Mouse (Mus musculus): ENCODE results near the gene Ubac2.

DNA sequence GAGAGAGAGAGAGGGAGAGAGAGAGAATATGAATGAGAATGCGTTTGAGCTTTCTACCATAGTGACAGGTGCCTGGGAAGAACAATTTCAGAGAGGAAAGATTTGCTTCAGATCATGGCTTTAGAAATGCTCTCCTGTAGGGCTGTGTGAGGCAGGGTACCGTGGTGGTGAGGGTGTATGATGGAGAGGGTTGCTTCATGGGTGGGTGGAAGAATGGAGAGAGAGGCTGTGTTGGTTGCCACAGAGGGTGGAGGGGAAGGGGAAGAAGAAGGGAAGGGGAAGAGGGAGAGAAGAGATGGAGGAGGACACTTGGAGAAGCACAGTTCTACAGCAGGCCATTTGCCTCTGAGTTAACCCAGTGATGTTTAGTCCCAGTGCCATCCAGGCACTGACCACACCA is 19.4 kb downstream of the Ubac2 start:
- TF ChIP-seq MAFK (IDR thresholded peaks at IDR 0.05; ENCODE audit: insufficient read depth, low read depth, low read length) (no peak), ZNF384 (IDR thresholded peaks at IDR 0.05; ENCODE audit: low read depth, low read length) (no peak), HCFC1 (IDR thresholded peaks at IDR 0.05; ENCODE audit: borderline replicate concordance, insufficient read depth, low read length) (no peak), ZC3H11A (IDR thresholded peaks at IDR 0.05; ENCODE audit: borderline replicate concordance, low read depth, low read length) (no peak), CHD2 (IDR thresholded peaks at IDR 0.05; ENCODE audit: low read depth, low read length) (no peak)

All from ES-E14 (cell line).